Mouse (Mus musculus): ENCODE results near the gene Pdzd8. TPM values are rescaled to one million over a fixed set of nuclear protein-coding genes. Genes with fewer than 3 reads are reported as not detected.

Pdzd8 gene
- 9.8 and 10.7 TPM in 2 replicates for polyA plus RNA-seq (2016; fragmentation: Nextera tagmentation; extraction: Ambion mirVana)

- no peaks in the 10 kb centered on the region for H3K9me3 ChIP-seq
- H3K4me3 ChIP-seq = peak within 1 kb of the TSS; percentile 96
- no peaks in the 10 kb centered on the region for H3K36me3 ChIP-seq (replicated peaks)
- H3K27ac ChIP-seq (replicated peaks) = peak within 1 kb of the TSS; percentile 97
- WGBS = under 1% methylated on average over 91 of the region's 91 CpGs
- DNase-seq (ENCODE audit: low spot score) = peak; percentile 94
- peaks cover 54% of the 10 kb centered on the region for H3K4me1 ChIP-seq
- no peaks in the 10 kb centered on the region for H3K27me3 ChIP-seq (replicated peaks; ENCODE audit: low read depth, poor library complexity, severe bottlenecking)
These were observed at the start of gene Pdzd8 for GRCm38 (mm10) chr19:59345658-59346283. Pdzd8 (minus strand) TSS chr19:59345780.

GRCm38 (mm10) chr19:59393777-59394441, 48.3 kb upstream of the Pdzd8 start:
- Histone ChIP-seq H3K9me3 (no peaks in the 10 kb centered on the region), H3K27me3 (replicated peaks; ENCODE audit: low read depth, poor library complexity, severe bottlenecking) (peaks cover 71% of the 10 kb centered on the region), H3K4me3 (no peak overlapping the region), H3K27ac (replicated peaks) (0 out of 2 replicates have a peak overlapping the region, but pooled peaks have one; percentile 8), H3K4me1 (peaks cover 13% of the 10 kb centered on the region), H3K36me3 (replicated peaks) (no peaks in the 10 kb centered on the region)
- WGBS = 21% methylated on average over 8 of the region's 8 CpGs
- DNase-seq (ENCODE audit: low spot score) = no peak

GRCm38 (mm10) chr19:59388847-59389606, 43.4 kb upstream of the Pdzd8 start:
- Histone ChIP-seq H3K27me3 (replicated peaks; ENCODE audit: low read depth, poor library complexity, severe bottlenecking) (peaks cover 58% of the 10 kb centered on the region), H3K27ac (replicated peaks) (no peak overlapping the region)

GRCm38 (mm10) chr19:59388399-59388798, 42.8 kb upstream of the Pdzd8 start:
- H3K9me3 ChIP-seq = no peaks in the 10 kb centered on the region
- H3K27me3 ChIP-seq (replicated peaks; ENCODE audit: low read depth, poor library complexity, severe bottlenecking) = peaks cover 51% of the 10 kb centered on the region

More at GRCm38 (mm10) chr19:59388847-59389606, 43.4 kb upstream of the Pdzd8 start:
- H3K4me1 ChIP-seq = peaks cover 18% of the 10 kb centered on the region
- 13% methylated on average over 15 of the region's 15 CpGs for WGBS
- peak overlapping the region; percentile 39 for H3K4me3 ChIP-seq
- peak; percentile 74 for DNase-seq (ENCODE audit: low spot score)
- no peaks in the 10 kb centered on the region for H3K36me3 ChIP-seq (replicated peaks)
- no peaks in the 10 kb centered on the region for H3K9me3 ChIP-seq

GRCm38 (mm10) chr19:59387178-59387577, 41.6 kb upstream of the Pdzd8 start:
- 61% methylated on average over 1 of the region's 1 CpGs for WGBS
- DNase-seq (ENCODE audit: low spot score) = peak; percentile 46
- Histone ChIP-seq H3K27ac (replicated peaks) (no peak overlapping the region), H3K4me3 (no peak overlapping the region), H3K27me3 (replicated peaks; ENCODE audit: low read depth, poor library complexity, severe bottlenecking) (peaks cover 48% of the 10 kb centered on the region), H3K36me3 (replicated peaks) (no peaks in the 10 kb centered on the region), H3K9me3 (no peaks in the 10 kb centered on the region), H3K4me1 (peaks cover 13% of the 10 kb centered on the region)

More at GRCm38 (mm10) chr19:59388399-59388798, 42.8 kb upstream of the Pdzd8 start:
- Histone ChIP-seq H3K4me3 (peak overlapping the region; percentile 39), H3K36me3 (replicated peaks) (no peaks in the 10 kb centered on the region), H3K27ac (replicated peaks) (0 out of 2 replicates have a peak overlapping the region, but pooled peaks have one; percentile 10), H3K4me1 (peaks cover 13% of the 10 kb centered on the region)
- peak; percentile 24 for DNase-seq (ENCODE audit: low spot score)
- 11% methylated on average over 5 of the region's 5 CpGs for WGBS

GRCm38 (mm10) chr19:59384582-59385495, 39.3 kb upstream of the Pdzd8 start:
- peaks cover 13% of the 10 kb centered on the region for H3K4me1 ChIP-seq
- H3K36me3 ChIP-seq (replicated peaks) = no peaks in the 10 kb centered on the region
- no peak overlapping the region for H3K27ac ChIP-seq (replicated peaks)
- H3K27me3 ChIP-seq (replicated peaks; ENCODE audit: low read depth, poor library complexity, severe bottlenecking) = peaks cover 27% of the 10 kb centered on the region
- no peak for DNase-seq (ENCODE audit: low spot score)
- WGBS = 94% methylated on average over 7 of the region's 7 CpGs
- no peak overlapping the region for H3K4me3 ChIP-seq
- no peaks in the 10 kb centered on the region for H3K9me3 ChIP-seq

- DNase-seq (ENCODE audit: low spot score) = no peak
- Histone ChIP-seq H3K4me3 (no peak overlapping the region), H3K9me3 (no peaks in the 10 kb centered on the region), H3K27ac (replicated peaks) (no peak overlapping the region), H3K27me3 (replicated peaks; ENCODE audit: low read depth, poor library complexity, severe bottlenecking) (peaks cover 10% of the 10 kb centered on the region), H3K36me3 (replicated peaks) (no peaks in the 10 kb centered on the region), H3K4me1 (no peaks in the 10 kb centered on the region)
These were observed 36.9 kb upstream of the Pdzd8 start for GRCm38 (mm10) chr19:59382416-59382917.

GRCm38 (mm10) chr19:59379995-59380394, 34.4 kb upstream of the Pdzd8 start:
- Histone ChIP-seq H3K36me3 (replicated peaks) (no peaks in the 10 kb centered on the region), H3K27me3 (replicated peaks; ENCODE audit: low read depth, poor library complexity, severe bottlenecking) (no peaks in the 10 kb centered on the region), H3K27ac (replicated peaks) (no peak overlapping the region), H3K9me3 (peaks cover 5% of the 10 kb centered on the region; the same call in 1 of the 2 replicates), H3K4me3 (no peak overlapping the region), H3K4me1 (no peaks in the 10 kb centered on the region)
- WGBS = 57% methylated on average over 1 of the region's 1 CpGs
- no peak for DNase-seq (ENCODE audit: low spot score)

GRCm38 (mm10) chr19:59376481-59376880, 30.9 kb upstream of the Pdzd8 start:
- no peak for DNase-seq (ENCODE audit: low spot score)
- Histone ChIP-seq H3K27me3 (replicated peaks; ENCODE audit: low read depth, poor library complexity, severe bottlenecking) (no peaks in the 10 kb centered on the region), H3K4me3 (no peak overlapping the region)

GRCm38 (mm10) chr19:59374940-59375339, 29.4 kb upstream of the Pdzd8 start:
- H3K27me3 ChIP-seq (replicated peaks; ENCODE audit: low read depth, poor library complexity, severe bottlenecking) = no peaks in the 10 kb centered on the region
- no peak overlapping the region for H3K4me3 ChIP-seq
- H3K36me3 ChIP-seq (replicated peaks) = no peaks in the 10 kb centered on the region
- H3K27ac ChIP-seq (replicated peaks) = no peak overlapping the region
- DNase-seq (ENCODE audit: low spot score) = no peak
- H3K9me3 ChIP-seq = peaks cover 5% of the 10 kb centered on the region
- 87% methylated on average over 6 of the region's 6 CpGs for WGBS
- no peaks in the 10 kb centered on the region for H3K4me1 ChIP-seq

More at GRCm38 (mm10) chr19:59376481-59376880, 30.9 kb upstream of the Pdzd8 start:
- WGBS = 80% methylated on average over 2 of the region's 2 CpGs
- no peak overlapping the region for H3K27ac ChIP-seq (replicated peaks)
- H3K9me3 ChIP-seq = peaks cover 5% of the 10 kb centered on the region
- no peaks in the 10 kb centered on the region for H3K36me3 ChIP-seq (replicated peaks)
- no peaks in the 10 kb centered on the region for H3K4me1 ChIP-seq

GRCm38 (mm10) chr19:59372928-59373327, 27.3 kb upstream of the Pdzd8 start:
- Histone ChIP-seq H3K36me3 (replicated peaks) (no peaks in the 10 kb centered on the region), H3K4me1 (peaks cover 2% of the 10 kb centered on the region), H3K4me3 (no peak overlapping the region), H3K27me3 (replicated peaks; ENCODE audit: low read depth, poor library complexity, severe bottlenecking) (no peaks in the 10 kb centered on the region), H3K9me3 (peaks cover 5% of the 10 kb centered on the region), H3K27ac (replicated peaks) (no peak overlapping the region)
- 79% methylated on average over 4 of the region's 4 CpGs for WGBS
- DNase-seq (ENCODE audit: low spot score) = no peak

Data from embryonic facial prominence, embryonic 10.5 days (tissue).